Mouse (Mus musculus) adrenal gland, postnatal 10 days (tissue): ENCODE measurements at regions not wholly inside any gene's neighbourhood (a gene's known extent, or its start where the extent isn't known, plus 50 kb on each side); places are given as distances from the start of the nearest gene placed in this dataset.

ENCODE experiments used
- DNase-seq: peaks from one replicate; pipeline ENCODE4 v3.0.0; 2021; ENCODE audit warnings: mixed read lengths

- DNase-seq, result no peak
Measured at GRCm38 (mm10) chr1:144452141-144452540, 115.3 kb downstream of the Rgs21 start.

- DNase-seq, result no peak
Measured at GRCm38 (mm10) chr1:144451731-144452130, 115.7 kb downstream of the Rgs21 start.

- no peak for DNase-seq
Measured at GRCm38 (mm10) chr1:144436617-144437016, 130.8 kb downstream of the Rgs21 start.

- no peak for DNase-seq
Measured at GRCm38 (mm10) chr1:144432816-144433215, 134.7 kb downstream of the Rgs21 start.

- DNase-seq, result no peak
Measured at GRCm38 (mm10) chr1:144431535-144432276, 135.8 kb downstream of the Rgs21 start.

- DNase-seq, result no peak
Measured at GRCm38 (mm10) chr1:144421374-144421773, 146.1 kb downstream of the Rgs21 start.

GRCm38 (mm10) chr1:144406387-144407383 lies 157.6 kb upstream of the Rgs1 start:
- peak; percentile 86 for DNase-seq

GRCm38 (mm10) chr1:144405724-144406123 lies 156.7 kb upstream of the Rgs1 start:
- no peak for DNase-seq

- DNase-seq, result no peak
Measured at GRCm38 (mm10) chr1:144405031-144405430, 156.0 kb upstream of the Rgs1 start.

- DNase-seq, result no peak
Measured at GRCm38 (mm10) chr1:144379991-144380594, 131.1 kb upstream of the Rgs1 start.

GRCm38 (mm10) chr1:144374121-144374520 lies 125.1 kb upstream of the Rgs1 start:
- DNase-seq, result no peak

- DNase-seq, result no peak
Measured at GRCm38 (mm10) chr1:144367492-144367891, 118.5 kb upstream of the Rgs1 start.

GRCm38 (mm10) chr1:144355560-144356310 lies 106.7 kb upstream of the Rgs1 start:
- no peak for DNase-seq

- DNase-seq, result no peak
Measured at GRCm38 (mm10) chr1:144355041-144355440, 106.0 kb upstream of the Rgs1 start.

- DNase-seq, result no peak
Measured at GRCm38 (mm10) chr1:144353320-144353719, 104.3 kb upstream of the Rgs1 start.

GRCm38 (mm10) chr1:144343820-144344219 lies 94.8 kb upstream of the Rgs1 start:
- DNase-seq, result no peak

- DNase-seq, result peak; percentile 6
Measured at GRCm38 (mm10) chr1:144343299-144343698, 94.3 kb upstream of the Rgs1 start.

- DNase-seq, result no peak
Measured at GRCm38 (mm10) chr1:144337572-144337971, 88.5 kb upstream of the Rgs1 start.

GRCm38 (mm10) chr1:144330365-144331050 lies 81.5 kb upstream of the Rgs1 start:
- DNase-seq, result no peak

- no peak for DNase-seq
Measured at GRCm38 (mm10) chr1:144319406-144319805, 70.4 kb upstream of the Rgs1 start.

GRCm38 (mm10) chr1:144318289-144318688 lies 69.2 kb upstream of the Rgs1 start:
- no peak for DNase-seq
